Mouse (Mus musculus) thymus, adult 2 months (tissue): Measurements from ENCODE around the gene Kcnd1. TPM values are rescaled to one million over a fixed set of nuclear protein-coding genes. Genes with fewer than 3 reads are reported as not detected.

Source experiments
- DNase-seq: peaks from one replicate; pipeline ENCODE4 v3.0.0; 2021
- H3K27ac ChIP-seq: fragments of 200-500 bp; 2 replicates; pipeline ENCODE4 v1.5.1; 2012; ENCODE audit warnings: low read length, control low read depth; ENCODE audit not compliant: control insufficient read depth, insufficient read depth
- H3K27me3 ChIP-seq: fragments of 200-500 bp; 2 replicates; pipeline ENCODE4 v1.6.1; 2012; ENCODE audit warnings: mild to moderate bottlenecking, low read length, moderate library complexity, mixed read lengths; ENCODE audit not compliant: control insufficient read depth, insufficient read depth
- H3K36me3 ChIP-seq: fragments of 200-500 bp; 2 replicates; pipeline ENCODE4 v1.6.1; 2012; ENCODE audit warnings: mild to moderate bottlenecking, low read length, moderate library complexity; ENCODE audit not compliant: control insufficient read depth, insufficient read depth
- H3K4me1 ChIP-seq: fragments of 200-500 bp; replicated peaks from 2 replicates; pipeline ENCODE4 v1.6.1; 2012; ENCODE audit warnings: low read length; ENCODE audit not compliant: control insufficient read depth, insufficient read depth
- H3K4me3 ChIP-seq: fragments of 200-500 bp; 2 replicates; pipeline ENCODE4 v1.5.1; 2012; ENCODE audit warnings: mild to moderate bottlenecking, low read length, control low read depth, moderate library complexity; ENCODE audit not compliant: control insufficient read depth, insufficient read depth
- CTCF ChIP-seq: fragments of 200-500 bp; IDR thresholded peaks from 2 replicates; pipeline ENCODE4 v1.5.1; 2012; ENCODE audit warnings: mild to moderate bottlenecking, control low read depth, low read length, moderate library complexity, borderline replicate concordance; ENCODE audit not compliant: control insufficient read depth, poor library complexity, insufficient read depth; ENCODE audit errors: extremely low read depth
- POLR2A ChIP-seq: fragments of 200-500 bp; IDR thresholded peaks from 2 replicates; pipeline ENCODE4 v1.6.1; 2012; ENCODE audit warnings: mild to moderate bottlenecking, low read length, control low read depth, moderate library complexity; ENCODE audit not compliant: control insufficient read depth, poor library complexity, insufficient read depth; ENCODE audit errors: extremely low read depth
- WGBS: fragments of 180-500 bp; shearing (Covaris S2); methylation state at CpG from one replicate; pipeline ENCODE4 v1.1.7; 2018; 5-methylcytosine and 5-hydroxymethylcytosine counted together
- polyA plus RNA-seq: library from polyadenylated mRNA; depleted of rRNA; stranded (reverse); fragments of >200 nt; gene quantifications from 2 replicates; pipeline ENCODE4 v1.2.3, GENCODE M21; 2012

The Kcnd1 gene
- polyA plus RNA-seq, 1 experiment, result 1.1 TPM

- no peak overlapping the region for H3K27ac ChIP-seq
- no peak overlapping the region for H3K4me3 ChIP-seq
- no peak for DNase-seq
- 0 out of 2 replicates have a peak, but pooled peaks cover 5% of the 10 kb centered on the region for H3K36me3 ChIP-seq
- H3K27me3 ChIP-seq, result no peaks in the 10 kb centered on the region
- no peaks in the 10 kb centered on the region; the same call in 1 of the 2 replicates for H3K4me1 ChIP-seq
- TF ChIP-seq POLR2A (no peak), CTCF (no peak)
- WGBS, result 63% methylated on average over 2 of the region's 3 CpGs
Measured at GRCm38 (mm10) chrX:7859191-7859753, 37.2 kb downstream of the Kcnd1 start.

DNA sequence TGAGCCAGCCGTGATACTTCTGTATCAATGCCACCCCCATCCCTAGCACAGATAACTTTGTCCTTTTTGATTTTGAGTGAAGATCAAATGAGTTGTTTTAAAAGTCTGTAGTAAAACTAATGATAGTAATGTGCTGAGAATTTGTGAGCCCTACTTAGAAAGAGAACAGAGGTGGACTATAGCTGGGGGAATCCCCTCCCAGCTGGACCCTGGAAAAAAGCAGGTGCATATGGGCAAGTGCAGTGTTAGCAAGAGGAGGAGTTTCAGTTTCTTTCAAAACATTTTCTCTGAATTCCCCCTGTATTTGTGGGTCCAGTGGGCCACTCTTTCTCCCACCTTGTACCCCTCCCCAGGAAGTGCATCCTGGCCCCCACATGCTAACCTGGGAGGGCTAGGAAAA lies 41.1 kb downstream of the Kcnd1 start:
- TF ChIP-seq CTCF (no peak), POLR2A (no peak)
- Histone ChIP-seq H3K4me1 (peaks cover 6% of the 10 kb centered on the region), H3K36me3 (peaks cover 10% of the 10 kb centered on the region), H3K4me3 (no peak overlapping the region), H3K27ac (no peak overlapping the region), H3K27me3 (no peaks in the 10 kb centered on the region)
- DNase-seq, result no peak
- 83% methylated on average over 1 of the region's 1 CpGs for WGBS

GRCm38 (mm10) chrX:7864551-7864950 lies 42.5 kb downstream of the Kcnd1 start:
- H3K27me3 ChIP-seq, result no peaks in the 10 kb centered on the region
- H3K4me1 ChIP-seq, result peaks cover 6% of the 10 kb centered on the region
- 45% methylated on average over 3 of the region's 3 CpGs for WGBS
- no peak for TF ChIP-seq POLR2A
- no peak for TF ChIP-seq CTCF
- peak overlapping the region; percentile 51; the same call in 1 of the 2 replicates for H3K27ac ChIP-seq
- no peak for DNase-seq
- peaks cover 10% of the 10 kb centered on the region for H3K36me3 ChIP-seq
- no peak overlapping the region for H3K4me3 ChIP-seq

DNA sequence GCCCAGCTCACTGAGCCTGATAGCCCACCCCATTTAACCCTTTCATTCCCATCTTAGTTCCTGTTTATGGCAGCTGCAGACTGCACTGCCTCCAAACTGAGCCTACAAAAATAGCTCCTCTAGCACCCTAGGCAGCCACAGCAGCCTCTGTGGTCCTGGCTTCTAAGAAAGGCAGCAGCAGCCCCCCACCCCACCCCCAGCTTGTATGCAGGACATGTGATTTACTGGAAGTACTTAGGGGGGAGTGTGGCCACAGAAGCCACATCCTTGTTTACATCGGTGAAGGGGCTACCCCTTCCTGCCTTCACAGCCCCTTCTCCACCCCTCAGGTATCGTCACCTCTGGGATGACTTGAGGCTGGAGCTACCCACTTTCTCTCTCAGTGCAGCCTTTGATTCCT lies 43.3 kb downstream of the Kcnd1 start:
- H3K27me3 ChIP-seq, result no peaks in the 10 kb centered on the region
- peaks cover 6% of the 10 kb centered on the region for H3K4me1 ChIP-seq
- WGBS, result 9% methylated on average over 2 of the region's 2 CpGs
- H3K4me3 ChIP-seq, result no peak overlapping the region
- no peak for DNase-seq
- TF ChIP-seq CTCF (no peak), POLR2A (no peak)
- peak overlapping the region; percentile 66; the same call in 1 of the 2 replicates for H3K27ac ChIP-seq
- H3K36me3 ChIP-seq, result peaks cover 8% of the 10 kb centered on the region

DNA sequence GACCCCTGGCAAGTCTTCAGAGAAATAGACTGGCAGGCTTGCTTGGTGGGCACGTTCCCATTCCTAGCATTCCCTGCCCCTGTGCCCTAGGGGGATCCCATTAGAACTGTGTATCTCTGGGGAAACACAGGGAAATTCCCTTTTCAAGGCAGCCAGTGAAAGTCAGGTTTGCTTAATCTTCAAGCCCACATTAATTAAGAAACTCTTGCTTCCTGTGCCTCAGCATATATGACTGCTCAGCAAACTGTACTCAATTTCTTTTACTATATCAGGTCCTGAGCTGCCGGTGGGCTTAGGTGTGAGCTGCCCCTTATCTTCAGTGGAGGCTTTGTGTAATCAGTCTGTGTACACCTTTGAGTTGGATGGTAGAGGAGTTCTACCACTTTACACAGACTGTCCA lies 43.7 kb downstream of the Kcnd1 start:
- no peak for DNase-seq
- H3K36me3 ChIP-seq, result peaks cover 8% of the 10 kb centered on the region
- H3K27ac ChIP-seq, result peak overlapping the region; percentile 66; the same call in 1 of the 2 replicates
- peaks cover 6% of the 10 kb centered on the region for H3K4me1 ChIP-seq
- no peaks in the 10 kb centered on the region for H3K27me3 ChIP-seq
- H3K4me3 ChIP-seq, result no peak overlapping the region
- TF ChIP-seq POLR2A, result no peak
- TF ChIP-seq CTCF, result no peak
- WGBS, result 23% methylated on average over 2 of the region's 2 CpGs

DNA sequence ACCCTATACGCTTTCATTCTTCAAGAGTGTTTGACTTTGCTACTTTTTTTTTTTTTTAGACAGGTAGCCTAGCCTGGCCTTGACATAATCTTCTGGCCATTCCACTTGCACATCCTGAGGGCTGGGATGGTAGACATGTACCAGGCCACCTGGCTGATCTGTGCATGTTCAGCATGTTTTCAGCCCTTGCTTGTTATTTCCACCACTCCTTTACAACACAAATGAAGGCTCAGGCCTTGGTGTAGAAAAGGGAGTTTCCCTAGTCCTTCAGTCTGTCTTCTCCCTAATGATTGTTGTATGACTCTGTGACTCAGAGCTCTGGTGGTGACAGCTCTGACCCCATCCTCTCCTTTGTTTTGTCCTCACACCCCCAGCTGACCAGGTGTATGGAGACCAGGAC lies 45.1 kb downstream of the Kcnd1 start:
- WGBS, result 100% methylated on average over 1 of the region's 1 CpGs
- H3K4me1 ChIP-seq, result peaks cover 6% of the 10 kb centered on the region

DNA sequence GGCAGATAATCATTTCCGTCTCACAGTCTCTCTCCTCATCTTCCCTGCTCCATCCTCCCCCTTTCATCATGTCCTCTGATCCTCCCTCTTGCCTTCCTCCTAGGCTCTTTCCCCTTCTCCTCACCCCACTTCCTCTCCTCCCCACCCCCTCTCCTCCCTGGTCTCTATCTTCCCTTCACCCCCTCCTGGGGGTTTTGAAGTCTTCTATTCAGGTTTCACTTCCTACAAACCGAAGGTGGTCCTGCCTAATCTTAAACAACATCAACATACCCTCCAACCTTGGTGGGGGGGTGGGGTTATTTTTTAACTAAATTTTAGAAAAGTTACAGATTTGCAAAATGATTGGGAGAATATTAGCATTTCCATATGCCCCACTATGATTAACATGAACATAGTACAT lies 46.4 kb downstream of the Kcnd1 start:
- DNase-seq, result no peak
- WGBS, result 58% methylated on average over 2 of the region's 2 CpGs
- no peak overlapping the region for H3K4me3 ChIP-seq
- TF ChIP-seq CTCF (no peak), POLR2A (no peak)
- H3K36me3 ChIP-seq, result peaks cover 22% of the 10 kb centered on the region
- no peaks in the 10 kb centered on the region for H3K27me3 ChIP-seq
- no peak overlapping the region for H3K27ac ChIP-seq
- peaks cover 6% of the 10 kb centered on the region for H3K4me1 ChIP-seq

More for the DNA sequence above, 45.1 kb downstream of the Kcnd1 start:
- H3K27ac ChIP-seq, result no peak overlapping the region
- peaks cover 14% of the 10 kb centered on the region for H3K36me3 ChIP-seq
- no peak for TF ChIP-seq POLR2A
- no peak for TF ChIP-seq CTCF
- no peaks in the 10 kb centered on the region for H3K27me3 ChIP-seq
- no peak overlapping the region for H3K4me3 ChIP-seq
- no peak for DNase-seq
